Mouse (Mus musculus) testis, postnatal 14 days (tissue): ENCODE data around the gene Cnnm1.

Source experiments
- DNase-seq: peaks from one replicate; pipeline ENCODE4 v3.0.0; 2021; ENCODE audit warnings: low spot score

Cnnm1 gene

GRCm38 (mm10) chr19:43546337-43547117 is 106.3 kb downstream of the Cnnm1 start:
- DNase-seq: no peak
